Mouse (Mus musculus) kidney, adult 2 months (tissue): ENCODE results near the gene Fut8. TPM values are rescaled to one million over a fixed set of nuclear protein-coding genes. Genes with fewer than 3 reads are reported as not detected.

Source experiments
- DNase-seq: peaks from one replicate; pipeline ENCODE4 v3.0.0; 2021
- H3K27ac ChIP-seq: fragments of 200-500 bp; 2 replicates; pipeline ENCODE4 v1.5.1; 2012; ENCODE audit warnings: low read depth, low read length, control low read depth, inconsistent platforms; ENCODE audit not compliant: insufficient read depth
- H3K27me3 ChIP-seq: fragments of 200-500 bp; replicated peaks from 2 replicates; pipeline ENCODE4 v1.6.1; 2012; ENCODE audit warnings: mild to moderate bottlenecking, moderate library complexity, low read length, inconsistent platforms; ENCODE audit not compliant: control insufficient read depth, insufficient read depth
- H3K36me3 ChIP-seq: fragments of 200-500 bp; 2 replicates; pipeline ENCODE4 v1.6.1; 2012; ENCODE audit warnings: mild to moderate bottlenecking, moderate library complexity, low read length, inconsistent platforms; ENCODE audit not compliant: control insufficient read depth, insufficient read depth
- H3K4me1 ChIP-seq: fragments of 200-500 bp; 2 replicates; pipeline ENCODE4 v1.6.1; 2011; ENCODE audit warnings: low read length; ENCODE audit not compliant: control insufficient read depth, insufficient read depth
- H3K4me3 ChIP-seq: fragments of 200-500 bp; 2 replicates; pipeline ENCODE4 v1.5.1; 2011; ENCODE audit warnings: mild to moderate bottlenecking, low read depth, low read length, control low read depth; ENCODE audit not compliant: insufficient read depth
- CTCF ChIP-seq: fragments of 200-500 bp; conservative IDR thresholded peaks from 2 replicates; pipeline ENCODE4 v1.5.1; 2011; ENCODE audit warnings: low read depth, mild to moderate bottlenecking, control low read depth, low read length, moderate library complexity, mixed read lengths; ENCODE audit not compliant: insufficient read depth, insufficient read length
- POLR2A ChIP-seq: fragments of 200-500 bp; IDR thresholded peaks from one replicate; pipeline ENCODE4 v1.6.1; 2011; ENCODE audit warnings: low read depth, low read length, control low read depth
- WGBS: fragments of 180-500 bp; shearing (Covaris S2); methylation state at CpG from one replicate; pipeline ENCODE4 v1.1.7; 2018; 5-methylcytosine and 5-hydroxymethylcytosine counted together
- polyA plus RNA-seq: library from polyadenylated mRNA; depleted of rRNA; stranded (reverse); fragments of >200 nt; gene quantifications from 2 replicates; pipeline ENCODE4 v1.2.3, GENCODE M21; 2012

Gene Fut8
- polyA plus RNA-seq, 1 experiment = 21.3 TPM

DNA sequence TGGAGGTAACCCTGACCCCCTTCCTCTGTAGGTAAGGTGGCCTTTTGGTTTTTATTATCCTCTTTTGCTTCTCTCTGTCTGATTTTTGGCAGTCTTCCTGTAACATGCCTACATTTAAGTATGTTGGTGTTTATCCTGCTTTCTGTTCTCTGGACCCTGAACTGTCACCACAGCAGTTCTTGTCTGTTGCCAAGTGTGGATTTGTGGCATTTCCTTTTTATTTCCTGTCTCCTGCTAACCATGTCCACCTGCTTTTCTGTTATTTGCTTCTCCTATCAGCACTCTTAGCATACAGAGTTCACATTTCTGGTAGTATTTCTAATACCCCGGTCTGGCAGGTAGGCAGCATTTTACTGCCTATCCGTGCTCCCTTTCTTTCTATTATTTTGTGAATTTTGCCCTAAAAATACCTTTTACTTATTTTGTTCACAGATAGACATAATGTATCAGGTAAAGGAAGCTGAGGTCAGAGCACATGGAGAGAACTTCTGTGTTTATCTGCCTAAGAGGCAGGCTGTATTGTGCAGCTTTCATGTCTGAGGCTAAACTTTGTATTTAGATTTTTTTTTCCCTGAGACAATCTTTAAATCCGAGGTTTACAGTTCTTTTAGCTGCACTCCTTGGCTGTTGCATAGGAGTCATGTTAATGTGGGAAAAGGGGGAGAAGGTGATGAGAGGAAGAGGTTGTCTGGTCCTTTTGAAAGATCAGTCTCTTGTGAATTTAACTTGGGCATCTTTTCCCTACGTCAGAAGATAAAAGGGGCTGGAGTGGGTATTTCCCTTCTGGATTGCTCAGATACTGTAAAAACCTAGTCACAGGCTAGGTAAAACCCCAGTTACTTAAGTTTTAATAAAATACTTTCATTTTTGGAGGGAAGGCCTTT lies 54.7 kb downstream of the Fut8 start:
- no peaks in the 10 kb centered on the region for H3K27me3 ChIP-seq
- no peak overlapping the region for H3K4me3 ChIP-seq
- TF ChIP-seq POLR2A (no peak), CTCF (no peak)
- no peak overlapping the region for H3K27ac ChIP-seq
- 60% methylated on average over 4 of the region's 4 CpGs for WGBS
- DNase-seq = no peak
- peaks cover 14% of the 10 kb centered on the region; the same call in 1 of the 2 replicates for H3K4me1 ChIP-seq
- H3K36me3 ChIP-seq = no peaks in the 10 kb centered on the region

DNA sequence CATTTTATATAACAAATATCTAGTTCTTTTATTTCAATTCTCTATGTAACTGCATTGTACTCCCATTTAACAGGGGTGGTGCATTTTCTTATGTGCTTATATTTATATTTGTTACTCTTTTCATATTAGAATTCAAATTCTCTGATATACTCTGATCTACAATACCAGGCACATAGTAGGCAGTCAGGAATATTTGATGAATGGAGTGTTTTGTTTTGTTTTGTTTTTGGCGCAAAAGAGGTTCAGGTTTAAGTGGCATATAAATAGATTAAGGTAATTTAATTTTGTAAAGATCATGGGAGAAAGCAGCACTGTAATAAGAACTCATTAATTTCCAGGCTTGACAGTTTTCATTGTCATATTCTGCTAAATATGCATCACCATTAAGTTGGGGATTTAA lies 58.2 kb downstream of the Fut8 start:
- Histone ChIP-seq H3K4me1 (peaks cover 14% of the 10 kb centered on the region; the same call in 1 of the 2 replicates), H3K36me3 (no peaks in the 10 kb centered on the region), H3K27ac (no peak overlapping the region), H3K27me3 (no peaks in the 10 kb centered on the region), H3K4me3 (no peak overlapping the region)
- TF ChIP-seq CTCF (no peak), POLR2A (no peak)
- WGBS = 76% methylated on average over 1 of the region's 1 CpGs
- DNase-seq = no peak

DNA sequence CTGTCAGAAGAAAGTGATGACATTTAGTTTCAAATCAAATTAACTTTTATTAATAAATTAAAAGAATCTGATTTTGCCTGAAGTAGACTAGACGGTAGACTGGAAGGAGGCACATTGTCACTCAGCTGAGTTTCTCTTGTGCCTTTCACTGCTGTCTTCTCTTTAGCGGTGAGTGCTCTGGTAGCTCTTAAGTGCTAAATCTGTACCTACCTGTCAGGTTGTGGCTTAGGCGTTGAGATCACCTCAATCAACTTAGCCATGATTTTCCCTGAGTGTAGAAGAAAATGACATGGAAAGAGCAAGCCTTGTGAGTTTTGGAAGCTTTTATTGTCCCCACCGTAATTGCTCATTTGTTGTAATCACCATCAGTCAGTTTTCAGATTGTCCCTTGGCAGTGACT lies 59.2 kb downstream of the Fut8 start:
- H3K4me1 ChIP-seq = peaks cover 14% of the 10 kb centered on the region; the same call in 1 of the 2 replicates
- WGBS = 75% methylated on average over 4 of the region's 4 CpGs
- TF ChIP-seq POLR2A (no peak), CTCF (no peak)
- H3K4me3 ChIP-seq = no peak overlapping the region
- no peaks in the 10 kb centered on the region for H3K36me3 ChIP-seq
- no peaks in the 10 kb centered on the region for H3K27me3 ChIP-seq
- H3K27ac ChIP-seq = no peak overlapping the region
- DNase-seq = no peak

DNA sequence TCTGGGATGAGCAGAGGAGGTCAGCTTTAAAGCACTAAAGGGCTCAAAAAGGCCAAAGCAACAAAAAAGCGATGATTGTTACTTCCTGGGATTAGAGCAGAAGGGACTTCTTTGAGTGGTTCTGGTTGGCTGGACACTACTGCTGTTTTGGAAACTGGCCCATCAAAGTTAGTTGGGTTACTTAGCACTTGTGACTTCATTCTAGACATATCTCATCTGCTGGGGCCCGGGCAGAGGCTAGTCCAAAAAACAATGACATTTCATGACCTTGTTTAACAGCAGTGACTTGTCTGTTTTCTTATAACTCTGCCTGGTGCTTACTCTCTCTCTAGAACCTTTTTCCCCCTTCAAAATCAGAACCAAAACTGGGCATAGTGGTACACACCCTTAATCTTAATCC lies 59.9 kb downstream of the Fut8 start:
- WGBS = 36% methylated on average over 2 of the region's 2 CpGs
- peak; percentile 59 for DNase-seq
- Histone ChIP-seq H3K4me1 (peaks cover 11% of the 10 kb centered on the region; the same call in 1 of the 2 replicates), H3K27ac (no peak overlapping the region), H3K4me3 (no peak overlapping the region), H3K27me3 (no peaks in the 10 kb centered on the region), H3K36me3 (no peaks in the 10 kb centered on the region)
- TF ChIP-seq CTCF (no peak), POLR2A (no peak)

DNA sequence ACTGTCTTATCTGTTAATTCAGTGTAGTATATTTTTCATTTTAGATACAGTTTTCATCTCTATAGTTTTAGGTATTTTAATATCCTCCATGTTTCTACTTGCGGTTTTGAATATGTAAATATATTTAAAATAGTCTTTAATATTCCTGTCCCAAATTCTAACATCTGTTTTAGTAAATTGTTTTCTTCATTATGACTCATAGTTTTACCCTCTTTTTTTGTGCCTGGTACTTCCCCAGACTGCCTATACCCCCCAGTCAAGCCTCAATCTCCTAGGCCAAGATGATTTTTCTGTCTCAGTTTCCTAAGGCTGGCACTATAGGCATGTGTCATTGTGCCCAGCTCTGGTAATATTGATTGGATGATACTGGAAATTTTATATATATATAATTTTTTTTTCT lies 64.1 kb downstream of the Fut8 start:
- TF ChIP-seq CTCF (no peak), POLR2A (no peak)
- H3K36me3 ChIP-seq = no peaks in the 10 kb centered on the region
- no peak overlapping the region for H3K4me3 ChIP-seq
- 100% methylated on average over 1 of the region's 1 CpGs for WGBS
- H3K4me1 ChIP-seq = peaks cover 10% of the 10 kb centered on the region; the same call in 1 of the 2 replicates
- no peak overlapping the region for H3K27ac ChIP-seq
- DNase-seq = no peak
- no peaks in the 10 kb centered on the region for H3K27me3 ChIP-seq

DNA sequence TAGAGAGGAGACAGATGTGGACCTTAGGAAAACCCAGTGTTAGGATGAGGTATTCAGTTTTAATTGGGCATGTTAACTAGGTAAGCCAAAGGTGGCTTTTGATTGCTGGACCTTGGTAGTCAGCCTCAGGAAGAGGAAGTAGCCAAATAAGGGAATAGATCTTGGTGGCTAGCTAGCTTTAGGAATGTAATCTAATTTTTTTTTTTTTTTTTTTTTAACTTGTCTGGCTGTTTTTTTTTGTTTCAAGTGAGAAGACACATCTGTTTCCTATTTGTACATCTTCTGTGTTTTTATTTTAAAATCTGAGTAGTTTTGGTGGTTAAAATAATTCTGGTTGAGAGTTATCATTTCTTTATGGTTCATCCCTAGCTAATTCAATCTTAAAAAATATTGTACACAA lies 65.4 kb downstream of the Fut8 start:
- no peak overlapping the region for H3K27ac ChIP-seq
- peak; percentile 10 for DNase-seq
- no peak for TF ChIP-seq POLR2A
- TF ChIP-seq CTCF = no peak
- no peak overlapping the region for H3K4me3 ChIP-seq
- H3K4me1 ChIP-seq = no peaks in the 10 kb centered on the region; the same call in 1 of the 2 replicates
- H3K36me3 ChIP-seq = no peaks in the 10 kb centered on the region
- H3K27me3 ChIP-seq = no peaks in the 10 kb centered on the region

DNA sequence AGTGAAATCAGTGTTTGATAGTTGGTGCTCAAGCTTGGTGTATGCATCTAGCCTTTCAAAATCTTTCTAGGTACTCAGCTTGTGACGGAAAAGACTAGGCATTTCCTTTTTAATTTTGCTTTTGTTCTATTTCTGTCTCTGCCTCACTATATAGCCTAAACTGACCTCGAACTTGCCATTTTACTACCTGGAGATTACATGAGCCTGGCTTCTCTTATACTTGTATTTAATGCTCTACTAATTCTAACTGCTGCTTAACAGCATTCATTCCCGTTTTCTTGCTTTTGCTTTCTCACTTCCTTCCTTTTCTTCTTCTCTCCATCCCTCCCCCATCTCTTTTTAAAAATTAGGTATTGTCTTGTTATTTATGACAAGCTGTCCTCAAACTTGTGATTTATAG lies 67.6 kb downstream of the Fut8 start:
- no peaks in the 10 kb centered on the region for H3K27me3 ChIP-seq
- H3K4me1 ChIP-seq = no peaks in the 10 kb centered on the region; the same call in 1 of the 2 replicates
- no peak for TF ChIP-seq POLR2A
- no peak for TF ChIP-seq CTCF
- no peak overlapping the region for H3K27ac ChIP-seq
- H3K36me3 ChIP-seq = no peaks in the 10 kb centered on the region
- no peak for DNase-seq
- WGBS = 78% methylated on average over 3 of the region's 3 CpGs
- no peak overlapping the region for H3K4me3 ChIP-seq
